ENCODE assay signal across 15 mouse cellular contexts in genomic region chr6:48073316-48073715, GRCm38 (mm10). TPM values are rescaled to one million over a fixed set of nuclear protein-coding genes. Genes with fewer than 3 reads are reported as not detected.
DNase-seq lines count a peak whose midpoint lies in the region; ATAC-seq lines count a peak whose summit lies in the region.
"Had no signal": no experiment of that assay in that cellular context is flagged by ENCODE, and none has a peak within 500 bp of the region (broad histone marks: within the 10 kb centered on the region; RNA-seq: fewer than 3 reads in every experiment).

No protein-coding gene starts in this region.

- ATAC-seq in embryonic facial prominence, embryonic 12.5 days (ENCODE audit: insufficient number of reproducible peaks, insufficient read depth, low FRiP score, low TSS enrichment) = no peak
- ATAC-seq in megakaryocyte, adult 5-6 weeks (ENCODE audit: poor library complexity, severe bottlenecking) = no peak
- ATAC-seq in inflammation-experienced regulatory T-cells, adult 6 months = peak; percentile 35
- no peak for ATAC-seq in forebrain, embryonic 13.5 days
- ATAC-seq: intestine, embryonic 16.5 days; liver, embryonic 12.5 days had no signal

- no peak overlapping the region for H3K4me3 ChIP-seq in embryonic facial prominence, embryonic 12.5 days
- H3K4me3 ChIP-seq in embryonic facial prominence, embryonic 10.5 days = no peak overlapping the region
- peak overlapping the region; percentile 66 for H3K4me3 ChIP-seq in megakaryocyte, embryonic 14.5 days (replicated peaks)
- H3K4me3 ChIP-seq in forebrain, embryonic 13.5 days = no peak overlapping the region
- H3K4me3 ChIP-seq: forebrain, embryonic 10.5 days; liver, embryonic 12.5 days; neural tube, embryonic 15.5 days had no signal

- peaks cover 51% of the 10 kb centered on the region for H3K36me3 ChIP-seq in embryonic facial prominence, embryonic 12.5 days
- peaks cover 91% of the 10 kb centered on the region for H3K36me3 ChIP-seq in embryonic facial prominence, embryonic 10.5 days (replicated peaks)
- H3K36me3 ChIP-seq in megakaryocyte, embryonic 14.5 days (replicated peaks; ENCODE audit: low read length) = peaks cover 78% of the 10 kb centered on the region
- H3K36me3 ChIP-seq in forebrain, embryonic 13.5 days (ENCODE audit: poor library complexity, severe bottlenecking) = peaks cover 63% of the 10 kb centered on the region

- H3K4me2 ChIP-seq in embryonic facial prominence, embryonic 12.5 days (replicated peaks) = no peak overlapping the region
- no peak overlapping the region for H3K4me2 ChIP-seq in forebrain, embryonic 13.5 days
- H3K4me2 ChIP-seq: liver, embryonic 12.5 days; neural tube, embryonic 15.5 days had no signal

- H3K27me3 ChIP-seq in embryonic facial prominence, embryonic 12.5 days = no peaks in the 10 kb centered on the region
- H3K27me3 ChIP-seq in embryonic facial prominence, embryonic 10.5 days (replicated peaks; ENCODE audit: low read depth, poor library complexity, severe bottlenecking) = no peaks in the 10 kb centered on the region
- H3K27me3 ChIP-seq in megakaryocyte, embryonic 14.5 days (replicated peaks) = no peaks in the 10 kb centered on the region
- no peaks in the 10 kb centered on the region for H3K27me3 ChIP-seq in forebrain, embryonic 13.5 days
- H3K27me3 ChIP-seq: liver, embryonic 12.5 days; neural tube, embryonic 15.5 days had no signal

- no peak for DNase-seq in embryonic facial prominence, embryonic 10.5 days (ENCODE audit: low spot score)
- peak; percentile 54 for DNase-seq in thymus, postnatal 25 days
- no peak for DNase-seq in cerebellum, postnatal 25 days
- DNase-seq: adrenal gland, postnatal 25 days; cerebellum, adult 11 months; lung, postnatal 10 days had no signal

- WGBS in embryonic facial prominence, embryonic 12.5 days = 61% methylated on average over 5 of the region's 5 CpGs
- 80% methylated on average over 5 of the region's 5 CpGs for WGBS in embryonic facial prominence, embryonic 10.5 days
- 85% methylated on average over 5 of the region's 5 CpGs for WGBS in forebrain, embryonic 13.5 days

- no peaks in the 10 kb centered on the region for H3K4me1 ChIP-seq in embryonic facial prominence, embryonic 12.5 days
- H3K4me1 ChIP-seq in embryonic facial prominence, embryonic 10.5 days = no peaks in the 10 kb centered on the region
- peaks cover 19% of the 10 kb centered on the region for H3K4me1 ChIP-seq in megakaryocyte, embryonic 14.5 days
- H3K4me1 ChIP-seq in forebrain, embryonic 13.5 days = no peaks in the 10 kb centered on the region
- H3K4me1 ChIP-seq: forebrain, embryonic 10.5 days; liver, embryonic 12.5 days; neural tube, embryonic 15.5 days had no signal

- peak overlapping the region; percentile 30; the same call in 1 of the 2 replicates for H3K27ac ChIP-seq in embryonic facial prominence, embryonic 12.5 days
- no peak overlapping the region; the same call in 1 of the 2 replicates for H3K27ac ChIP-seq in embryonic facial prominence, embryonic 10.5 days (replicated peaks)
- H3K27ac ChIP-seq in forebrain, embryonic 13.5 days = no peak overlapping the region
- H3K27ac ChIP-seq: forebrain, embryonic 10.5 days; liver, embryonic 12.5 days; neural tube, embryonic 15.5 days had no signal

- no peak overlapping the region for H3K9ac ChIP-seq in embryonic facial prominence, embryonic 12.5 days
- no peak overlapping the region for H3K9ac ChIP-seq in forebrain, embryonic 13.5 days
- H3K9ac ChIP-seq: liver, embryonic 12.5 days; neural tube, embryonic 15.5 days had no signal

- H3K9me3 ChIP-seq in embryonic facial prominence, embryonic 12.5 days = no peaks in the 10 kb centered on the region
- H3K9me3 ChIP-seq in embryonic facial prominence, embryonic 10.5 days = no peaks in the 10 kb centered on the region
- H3K9me3 ChIP-seq in megakaryocyte, embryonic 14.5 days = no peaks in the 10 kb centered on the region
- H3K9me3 ChIP-seq in forebrain, embryonic 13.5 days (replicated peaks) = no peaks in the 10 kb centered on the region
- H3K9me3 ChIP-seq: forebrain, embryonic 10.5 days; liver, embryonic 12.5 days; neural tube, embryonic 15.5 days had no signal

RNA-seq across cellular contexts. Expression of gene Zfp746, which starts 13.1 kb away (rescaled TPM):
- polyA plus RNA-seq in embryonic facial prominence, embryonic 12.5 days (2016; fragmentation: Nextera tagmentation; extraction: Ambion mirVana) = 33.6 and 33.9 TPM in 2 replicates
- 21.6 and 23.6 TPM in 2 replicates for polyA plus RNA-seq in embryonic facial prominence, embryonic 10.5 days (2016; fragmentation: Nextera tagmentation; extraction: Ambion mirVana)
- 11.5 and 30.0 TPM in 2 replicates for polyA plus RNA-seq in megakaryocyte, embryonic 14.5 days (2012; ENCODE audit: insufficient read depth, low replicate concordance)
- 24.1 and 28.7 TPM in 2 replicates for total RNA-seq in megakaryocyte, adult 5-6 weeks (2015)
- 14.9 and 20.9 TPM in 2 replicates for total RNA-seq in megakaryocyte, adult 5-6 weeks (2017)
- 10 to 100 TPM in 1 of 3 experiments, 1 to 10 TPM in 2; 6.9 to 10.9 (median 7.4) TPM for polyA plus RNA-seq in inflammation-experienced regulatory T-cells, adult 6 months (2017; shearing (Covaris generic))
- 17.2 and 18.2 TPM in 2 replicates for polyA plus RNA-seq in forebrain, embryonic 13.5 days (2015; fragmentation: Nextera tagmentation; extraction: Ambion mirVana)

RNA-seq across cellular contexts. Expression of gene Zfp777, which starts 24.6 kb away (rescaled TPM):
- polyA plus RNA-seq in embryonic facial prominence, embryonic 12.5 days (2016; fragmentation: Nextera tagmentation; extraction: Ambion mirVana) = 11.0 and 11.7 TPM in 2 replicates
- 12.4 and 13.4 TPM in 2 replicates for polyA plus RNA-seq in embryonic facial prominence, embryonic 10.5 days (2016; fragmentation: Nextera tagmentation; extraction: Ambion mirVana)
- polyA plus RNA-seq in megakaryocyte, embryonic 14.5 days (2012; ENCODE audit: insufficient read depth, low replicate concordance) = 27.0 and 39.0 TPM in 2 replicates
- 5.3 and 5.9 TPM in 2 replicates for total RNA-seq in megakaryocyte, adult 5-6 weeks (2015)
- total RNA-seq in megakaryocyte, adult 5-6 weeks (2017) = 8.9 and 9.7 TPM in 2 replicates
- polyA plus RNA-seq in inflammation-experienced regulatory T-cells, adult 6 months (2017; shearing (Covaris generic)) = 1 to 10 TPM; 4.1 to 6.5 (median 5.7) TPM
- polyA plus RNA-seq in forebrain, embryonic 13.5 days (2015; fragmentation: Nextera tagmentation; extraction: Ambion mirVana) = 6.8 and 7.4 TPM in 2 replicates
